Mouse (Mus musculus) embryonic facial prominence, embryonic 15.5 days (tissue): ENCODE measurements around the gene Ppil6. TPM values are rescaled to one million over a fixed set of nuclear protein-coding genes. Genes with fewer than 3 reads are reported as not detected.
A peak's percentile ranks its signal among the peaks of the same experiment; 100 is the strongest.

Source experiments
- ATAC-seq: fragments of 200-750 bp; cut with Nextera tagmentation; 2 replicates; pipeline ENCODE4 v1.8.0; 2017; ENCODE audit warnings: low read depth, moderate TSS enrichment; ENCODE audit not compliant: insufficient number of reproducible peaks, low FRiP score, low TSS enrichment
- H3K27ac ChIP-seq: fragments of 300-500 bp; sonication (generic); replicated peaks from 2 replicates; pipeline ENCODE4 v1.5.1; 2015; ENCODE audit warnings: mild to moderate bottlenecking, inconsistent platforms
- H3K27me3 ChIP-seq: fragments of 300-500 bp; sonication (generic); 2 replicates; pipeline ENCODE4 v1.6.1; 2015; ENCODE audit warnings: inconsistent platforms
- H3K36me3 ChIP-seq: fragments of 300-500 bp; sonication (generic); 2 replicates; pipeline ENCODE4 v1.6.1; 2015; ENCODE audit warnings: mild to moderate bottlenecking, inconsistent platforms
- H3K4me1 ChIP-seq: fragments of 300-500 bp; sonication (generic); 2 replicates; pipeline ENCODE4 v1.6.1; 2015; ENCODE audit warnings: inconsistent platforms
- H3K4me2 ChIP-seq: fragments of 300-500 bp; sonication (generic); replicated peaks from 2 replicates; pipeline ENCODE4 v1.6.1; 2015; ENCODE audit warnings: mild to moderate bottlenecking, inconsistent platforms
- H3K4me3 ChIP-seq: fragments of 300-500 bp; sonication (generic); replicated peaks from 2 replicates; pipeline ENCODE4 v1.5.1; 2015; ENCODE audit warnings: mild to moderate bottlenecking, inconsistent platforms
- H3K9ac ChIP-seq: fragments of 300-500 bp; sonication (generic); 2 replicates; pipeline ENCODE4 v1.6.1; 2015; ENCODE audit warnings: inconsistent platforms
- H3K9me3 ChIP-seq: fragments of 300-500 bp; sonication (generic); replicated peaks from 2 replicates; pipeline ENCODE4 v1.6.1; 2016; ENCODE audit warnings: inconsistent platforms
- WGBS: fragments of 180-500 bp; shearing (Covaris S2); methylation state at CpG from one replicate; pipeline ENCODE4 v1.1.7; 2015; 5-methylcytosine and 5-hydroxymethylcytosine counted together
- polyA plus RNA-seq: library from polyadenylated mRNA; unstranded; fragments of >200 nt; fragmentation: Nextera tagmentation; extraction: Ambion mirVana; gene quantifications from 2 replicates; pipeline ENCODE4 v1.2.1, GENCODE M21; 2015

Ppil6 gene
- polyA plus RNA-seq, 1 experiment from 2014 or later = 6.1 TPM

DNA sequence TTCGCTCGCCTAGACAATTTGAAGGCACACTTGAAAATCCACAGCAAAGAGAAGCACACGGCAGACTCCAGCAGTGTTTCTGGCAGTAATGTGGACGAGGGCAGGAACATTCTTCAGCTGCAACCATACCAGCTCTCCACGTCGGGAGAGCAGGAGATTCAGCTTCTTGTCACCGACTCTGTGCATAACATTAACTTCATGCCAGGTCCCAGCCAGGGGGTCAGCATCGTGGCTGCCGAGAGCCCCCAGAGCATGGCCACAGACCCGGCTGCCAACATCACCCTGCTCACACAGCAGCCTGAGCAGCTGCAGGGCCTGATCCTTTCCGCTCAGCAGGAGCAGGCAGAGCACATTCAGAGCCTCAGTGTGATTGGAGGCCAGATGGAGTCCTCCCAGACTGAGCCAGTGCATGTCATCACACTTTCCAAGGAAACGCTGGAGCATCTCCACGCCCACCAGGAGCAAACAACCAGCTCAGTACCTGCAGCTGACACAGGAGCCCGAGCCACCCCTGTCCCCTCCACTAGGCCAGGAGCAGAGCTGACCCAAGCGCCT lies 25.8 kb upstream of the Ppil6 start:
- WGBS = 59% methylated on average over 15 of the region's 15 CpGs
- no peak overlapping the region for H3K4me3 ChIP-seq
- no peaks in the 10 kb centered on the region for H3K9me3 ChIP-seq
- no peaks in the 10 kb centered on the region for H3K4me1 ChIP-seq
- ATAC-seq = no peak
- H3K9ac ChIP-seq = no peak overlapping the region
- no peaks in the 10 kb centered on the region for H3K27me3 ChIP-seq
- peaks cover 43% of the 10 kb centered on the region for H3K36me3 ChIP-seq
- no peak overlapping the region for H3K4me2 ChIP-seq
- no peak overlapping the region for H3K27ac ChIP-seq

DNA sequence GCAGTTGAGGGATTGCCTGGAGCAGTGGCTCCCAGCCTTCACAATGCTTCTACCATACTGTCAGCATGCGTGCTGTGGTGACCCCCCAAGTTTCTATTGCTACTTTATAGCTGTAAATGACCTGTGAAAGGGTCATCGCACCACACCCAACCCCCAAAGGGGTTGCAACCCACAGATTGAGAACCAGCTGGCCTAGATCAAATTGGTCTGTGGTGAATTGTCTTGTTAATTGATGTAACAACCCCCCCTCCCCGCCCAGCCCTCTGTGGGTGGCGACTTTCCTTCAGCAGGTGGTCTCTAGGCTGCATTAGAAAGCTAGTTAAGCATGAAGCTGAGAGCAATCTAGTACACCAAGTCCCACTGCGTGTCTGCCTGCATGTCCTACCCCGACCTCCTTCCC lies 22.9 kb upstream of the Ppil6 start:
- no peaks in the 10 kb centered on the region for H3K4me1 ChIP-seq
- 47% methylated on average over 6 of the region's 6 CpGs for WGBS

DNA sequence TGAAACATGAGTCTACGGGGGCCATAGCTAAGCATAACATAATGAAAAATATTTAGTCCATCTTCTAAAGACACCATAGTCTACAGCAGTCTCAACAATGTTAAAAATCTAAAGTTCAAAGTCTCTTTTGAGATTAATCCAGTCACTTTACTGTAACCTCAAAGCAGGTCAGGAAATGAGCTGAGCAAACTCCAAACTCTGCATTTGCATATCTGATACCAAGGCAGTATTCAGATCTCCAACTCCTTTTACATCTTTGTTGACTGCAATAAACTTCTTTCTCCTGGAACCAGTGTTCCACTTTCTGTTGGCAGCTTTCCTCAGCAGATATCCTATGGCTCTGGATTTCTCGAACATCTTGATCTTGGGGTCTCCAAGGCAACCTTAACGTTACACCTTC lies 19.5 kb upstream of the Ppil6 start:
- H3K9me3 ChIP-seq = no peaks in the 10 kb centered on the region
- H3K9ac ChIP-seq = no peak overlapping the region
- ATAC-seq = no peak
- H3K27ac ChIP-seq = no peak overlapping the region
- peaks cover 2% of the 10 kb centered on the region; the same call in 1 of the 2 replicates for H3K4me1 ChIP-seq
- 0 out of 2 replicates have a peak, but pooled peaks cover 8% of the 10 kb centered on the region for H3K36me3 ChIP-seq
- H3K4me3 ChIP-seq = no peak overlapping the region
- H3K4me2 ChIP-seq = no peak overlapping the region
- WGBS = 84% methylated on average over 3 of the region's 3 CpGs
- H3K27me3 ChIP-seq = no peaks in the 10 kb centered on the region

More for the DNA sequence above, 22.9 kb upstream of the Ppil6 start:
- Histone ChIP-seq H3K27ac (no peak overlapping the region), H3K4me3 (no peak overlapping the region), H3K9me3 (no peaks in the 10 kb centered on the region), H3K9ac (no peak overlapping the region), H3K27me3 (no peaks in the 10 kb centered on the region), H3K4me2 (no peak overlapping the region), H3K36me3 (peaks cover 29% of the 10 kb centered on the region)
- ATAC-seq = no peak

DNA sequence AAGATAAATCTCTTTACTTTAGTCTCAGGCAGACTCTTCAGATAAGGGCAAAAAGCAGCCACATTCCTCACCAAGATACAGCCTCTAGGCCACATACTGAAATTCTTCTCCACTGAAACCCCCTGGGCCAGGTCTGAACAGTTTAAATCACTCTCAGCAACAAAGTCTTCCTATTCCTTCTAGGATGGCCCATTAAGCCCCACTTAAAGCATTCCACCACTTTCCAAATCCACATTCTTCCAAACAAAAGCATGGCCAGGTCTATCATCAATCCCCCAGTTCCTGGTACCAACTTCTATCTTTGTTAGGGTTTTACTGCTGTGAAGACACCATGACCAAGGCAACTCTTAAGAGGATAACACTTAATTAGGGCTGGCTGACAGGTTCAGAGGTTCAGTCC lies 17.7 kb upstream of the Ppil6 start:
- no peaks in the 10 kb centered on the region for H3K27me3 ChIP-seq
- no peaks in the 10 kb centered on the region for H3K9me3 ChIP-seq
- no peak overlapping the region for H3K27ac ChIP-seq
- H3K4me1 ChIP-seq = peaks cover 20% of the 10 kb centered on the region
- H3K4me2 ChIP-seq = no peak overlapping the region
- 0 out of 2 replicates have a peak, but pooled peaks cover 6% of the 10 kb centered on the region for H3K36me3 ChIP-seq
- H3K9ac ChIP-seq = no peak overlapping the region
- H3K4me3 ChIP-seq = no peak overlapping the region
- no peak for ATAC-seq

DNA sequence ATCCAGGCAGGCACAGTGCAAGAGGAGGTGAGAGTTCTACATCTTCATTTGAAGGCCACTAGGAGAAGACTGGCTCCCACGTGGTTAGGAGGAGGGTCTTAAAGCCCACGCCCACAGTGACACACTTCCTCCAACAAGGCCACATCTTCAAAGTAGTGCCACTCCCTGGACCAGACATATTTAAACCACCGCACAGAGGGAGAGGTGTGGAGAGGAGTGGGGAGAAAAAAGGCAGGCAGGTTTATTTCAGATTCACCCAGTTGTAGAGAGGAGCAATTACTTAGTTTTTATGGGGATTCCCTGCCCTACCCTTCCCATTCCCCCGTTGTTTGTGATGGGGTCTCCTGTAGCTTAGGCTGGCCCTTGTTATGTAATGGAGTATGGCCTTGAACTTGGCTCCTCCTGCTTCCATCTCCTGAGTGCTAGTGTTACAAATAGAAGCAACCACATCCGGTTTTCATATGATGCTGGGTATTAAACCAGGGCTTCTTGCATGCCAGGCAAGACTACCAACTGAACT lies 17.2 kb upstream of the Ppil6 start:
- 0 out of 2 replicates have a peak, but pooled peaks cover 5% of the 10 kb centered on the region for H3K36me3 ChIP-seq
- H3K9me3 ChIP-seq = no peaks in the 10 kb centered on the region
- H3K9ac ChIP-seq = no peak overlapping the region
- no peaks in the 10 kb centered on the region for H3K27me3 ChIP-seq
- H3K4me3 ChIP-seq = no peak overlapping the region
- H3K4me2 ChIP-seq = no peak overlapping the region
- H3K27ac ChIP-seq = no peak overlapping the region
- H3K4me1 ChIP-seq = peaks cover 25% of the 10 kb centered on the region
- WGBS = 81% methylated on average over 5 of the region's 5 CpGs
- no peak for ATAC-seq

DNA sequence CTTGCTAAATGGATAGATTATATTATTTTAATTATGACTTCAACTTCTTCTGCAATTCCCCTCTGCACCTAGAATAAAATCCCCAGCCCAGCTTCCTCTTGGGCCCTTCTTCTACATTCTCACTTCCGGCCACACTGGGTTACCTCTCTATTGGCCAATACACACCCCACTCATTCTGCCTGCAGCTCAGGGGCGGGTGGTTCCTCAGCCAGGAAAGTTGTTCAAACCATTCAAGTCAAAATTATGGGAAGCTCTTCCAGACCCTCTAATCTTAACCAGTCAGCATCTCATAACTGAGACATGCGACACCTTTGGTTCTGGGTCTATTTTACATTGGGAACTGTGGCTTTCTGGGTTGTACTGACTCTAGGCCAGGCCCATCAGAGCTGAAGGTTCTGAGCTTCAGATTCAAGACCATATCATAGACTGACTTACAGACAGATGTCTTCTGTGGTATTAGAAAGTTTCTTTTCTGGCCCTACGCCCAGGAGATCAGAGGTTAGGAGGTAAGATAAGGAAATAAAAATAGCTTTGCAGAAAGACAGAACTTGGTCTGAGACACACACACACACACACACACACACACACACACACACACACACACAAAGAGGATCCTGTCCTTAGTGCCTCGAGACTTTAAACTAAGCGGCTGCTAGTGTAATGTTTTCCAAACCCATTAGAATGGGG lies 16.3 kb upstream of the Ppil6 start:
- Histone ChIP-seq H3K36me3 (peaks cover 2% of the 10 kb centered on the region; the same call in 1 of the 2 replicates), H3K4me2 (no peak overlapping the region), H3K27ac (no peak overlapping the region), H3K9me3 (no peaks in the 10 kb centered on the region), H3K9ac (no peak overlapping the region), H3K27me3 (no peaks in the 10 kb centered on the region), H3K4me3 (no peak overlapping the region), H3K4me1 (peaks cover 26% of the 10 kb centered on the region)
- ATAC-seq = no peak
- 77% methylated on average over 6 of the region's 6 CpGs for WGBS

DNA sequence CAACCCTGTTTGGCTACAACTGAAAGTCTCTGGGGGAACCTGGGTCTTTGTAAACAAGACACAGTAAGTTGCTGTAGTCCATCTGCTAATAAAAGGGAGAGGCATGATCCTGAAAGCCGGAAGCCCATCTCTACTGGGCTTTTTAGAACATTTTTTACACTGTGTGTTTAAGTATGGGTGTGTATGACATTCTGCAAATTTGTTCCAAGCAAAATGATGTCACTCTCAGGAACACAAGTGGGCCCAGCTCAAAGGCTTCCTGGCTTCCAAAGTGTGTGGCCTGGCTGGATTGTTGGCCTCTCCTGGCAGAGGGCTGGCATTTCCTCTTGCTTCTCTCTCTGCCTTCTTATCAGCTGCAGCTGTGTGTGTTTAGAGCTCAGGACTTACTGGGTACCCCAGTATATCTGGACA lies 15.3 kb upstream of the Ppil6 start:
- Histone ChIP-seq H3K4me2 (no peak overlapping the region), H3K27ac (peak overlapping the region; percentile 24; the same call in 1 of the 2 replicates), H3K4me1 (peaks cover 26% of the 10 kb centered on the region), H3K9ac (no peak overlapping the region), H3K27me3 (no peaks in the 10 kb centered on the region), H3K9me3 (no peaks in the 10 kb centered on the region), H3K36me3 (peaks cover 7% of the 10 kb centered on the region), H3K4me3 (no peak overlapping the region)
- WGBS = 66% methylated on average over 1 of the region's 1 CpGs
- no peak for ATAC-seq

DNA sequence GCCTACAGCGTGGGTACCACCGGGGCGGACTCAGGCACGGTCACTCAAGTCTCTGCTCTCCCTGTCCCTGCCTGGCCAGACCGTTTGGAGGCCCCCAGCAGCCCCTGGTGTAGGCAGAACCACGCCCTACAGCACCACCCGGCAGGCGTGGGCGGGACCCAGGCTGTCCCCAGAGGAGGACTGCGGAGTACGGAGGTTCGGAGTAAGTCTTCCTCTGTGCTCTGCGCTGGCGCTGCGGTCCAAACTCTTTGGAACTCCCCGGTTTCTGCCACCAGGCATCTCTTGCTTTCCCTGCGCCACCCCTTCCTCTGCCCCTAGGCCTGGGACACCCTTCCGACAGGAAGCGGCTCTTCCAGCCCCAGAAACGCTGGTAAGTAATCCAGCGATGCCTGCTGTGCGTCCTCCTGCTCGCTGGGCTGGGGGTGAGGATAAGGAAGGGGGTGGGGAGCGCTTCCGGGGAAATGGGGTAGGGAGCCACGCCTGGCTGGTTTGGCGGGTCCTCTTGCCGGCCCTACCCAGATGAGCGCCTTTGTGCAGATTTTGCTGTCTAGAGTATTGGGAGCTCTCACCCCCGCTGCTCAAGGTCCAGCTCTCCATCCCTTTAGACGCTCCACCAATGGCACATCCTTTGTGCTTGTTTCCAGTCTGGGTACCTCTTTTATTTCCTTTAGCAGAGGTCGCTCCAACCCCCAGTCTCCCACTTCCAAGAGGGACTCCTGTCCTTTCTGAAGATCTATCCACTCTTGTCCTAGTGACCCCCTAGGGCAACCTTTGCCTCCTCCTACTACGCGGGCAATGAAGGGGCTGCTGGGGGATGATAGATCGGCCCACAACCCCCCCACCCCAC lies 13.8 kb upstream of the Ppil6 start, which contains the start of gene Mical1:
Gene Mical1 (plus strand): TSS at position 144 of the 847 bp plus-strand sequence.
- Histone ChIP-seq H3K36me3 (peaks cover 21% of the 10 kb centered on the region), H3K27ac (peak within 1 kb of the TSS; percentile 87), H3K27me3 (no peaks in the 10 kb centered on the region), H3K4me2 (peak within 1 kb of the TSS; percentile 74), H3K9ac (peak within 1 kb of the TSS; percentile 62), H3K9me3 (no peaks in the 10 kb centered on the region), H3K4me1 (peaks cover 26% of the 10 kb centered on the region), H3K4me3 (peak within 1 kb of the TSS; percentile 67)
- peak; percentile 76 for ATAC-seq
- under 1% methylated on average over 35 of the region's 35 CpGs for WGBS

DNA sequence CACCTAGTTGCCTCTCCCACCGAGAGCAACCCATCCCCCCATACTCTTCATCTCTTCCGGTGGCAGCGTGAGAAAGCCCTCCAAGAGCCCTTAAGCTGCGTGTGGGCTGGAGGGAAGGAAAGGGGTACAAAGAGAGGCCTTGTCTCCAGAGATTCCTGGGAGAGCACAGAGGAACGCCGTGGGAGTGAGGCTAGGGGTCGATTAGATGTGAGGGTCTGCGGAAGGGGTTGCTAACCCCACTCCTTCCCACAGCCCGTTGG lies 13.3 kb upstream of the Ppil6 start:
- Histone ChIP-seq H3K27me3 (no peaks in the 10 kb centered on the region), H3K4me1 (peaks cover 26% of the 10 kb centered on the region), H3K4me2 (peak overlapping the region; percentile 74), H3K27ac (peak overlapping the region; percentile 87), H3K4me3 (peak overlapping the region; percentile 67), H3K9ac (peak overlapping the region; percentile 62), H3K9me3 (no peaks in the 10 kb centered on the region), H3K36me3 (peaks cover 25% of the 10 kb centered on the region)
- 0 out of 2 replicates have a peak, but pooled peaks have one; percentile 1 for ATAC-seq
- under 1% methylated on average over 9 of the region's 9 CpGs for WGBS

DNA sequence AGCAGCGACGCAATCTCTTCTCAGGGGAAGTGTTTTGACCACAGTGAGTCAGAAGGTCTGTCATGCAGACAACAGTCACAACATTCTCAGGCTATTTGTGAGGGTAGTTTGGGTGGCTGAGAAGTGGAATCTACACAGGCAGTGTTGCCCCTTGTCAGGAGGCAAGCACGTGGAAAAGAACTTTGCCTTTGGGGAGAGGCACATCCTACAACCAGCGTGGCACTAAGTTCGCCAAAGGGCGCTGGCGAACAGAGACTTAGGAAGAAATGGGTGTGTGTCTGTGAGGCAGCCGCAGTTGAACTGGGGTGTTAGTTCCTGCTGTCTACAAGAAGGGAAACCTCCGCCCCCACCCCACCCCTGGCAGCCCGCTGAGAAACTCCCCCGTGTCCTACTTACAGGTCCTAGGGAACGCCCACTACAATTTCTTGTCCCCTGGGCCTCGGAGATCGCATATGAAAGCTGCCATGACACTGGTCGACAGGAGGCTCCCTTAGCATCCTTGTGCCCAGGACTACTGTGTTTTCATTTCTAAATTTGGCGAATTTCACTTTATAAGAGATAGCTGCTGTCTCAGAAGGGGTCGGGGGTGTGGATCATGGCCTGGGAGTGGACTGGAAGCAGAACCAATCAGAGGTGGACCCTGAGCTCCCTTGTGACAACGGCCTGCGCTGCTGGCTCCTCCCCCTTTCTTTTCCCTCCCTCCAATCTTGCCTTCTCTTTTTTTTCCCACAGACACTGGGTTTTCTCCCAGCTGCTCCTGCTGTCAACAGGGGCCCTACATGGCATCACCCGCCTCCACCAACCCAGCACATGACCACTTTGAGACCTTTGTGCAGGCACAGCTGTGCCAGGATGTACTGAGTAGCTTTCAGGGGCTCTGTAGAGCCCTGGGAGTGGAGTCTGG lies 12.7 kb upstream of the Ppil6 start:
- peak; percentile 76 for ATAC-seq
- WGBS = 3% methylated on average over 20 of the region's 20 CpGs
- Histone ChIP-seq H3K9ac (peak overlapping the region; percentile 62), H3K4me1 (peaks cover 26% of the 10 kb centered on the region), H3K36me3 (peaks cover 31% of the 10 kb centered on the region), H3K4me3 (peak overlapping the region; percentile 67), H3K4me2 (peak overlapping the region; percentile 74), H3K27me3 (no peaks in the 10 kb centered on the region), H3K9me3 (no peaks in the 10 kb centered on the region), H3K27ac (peak overlapping the region; percentile 87)
